8 mouse cellular contexts compared by ENCODE assay signal in the genomic region with DNA sequence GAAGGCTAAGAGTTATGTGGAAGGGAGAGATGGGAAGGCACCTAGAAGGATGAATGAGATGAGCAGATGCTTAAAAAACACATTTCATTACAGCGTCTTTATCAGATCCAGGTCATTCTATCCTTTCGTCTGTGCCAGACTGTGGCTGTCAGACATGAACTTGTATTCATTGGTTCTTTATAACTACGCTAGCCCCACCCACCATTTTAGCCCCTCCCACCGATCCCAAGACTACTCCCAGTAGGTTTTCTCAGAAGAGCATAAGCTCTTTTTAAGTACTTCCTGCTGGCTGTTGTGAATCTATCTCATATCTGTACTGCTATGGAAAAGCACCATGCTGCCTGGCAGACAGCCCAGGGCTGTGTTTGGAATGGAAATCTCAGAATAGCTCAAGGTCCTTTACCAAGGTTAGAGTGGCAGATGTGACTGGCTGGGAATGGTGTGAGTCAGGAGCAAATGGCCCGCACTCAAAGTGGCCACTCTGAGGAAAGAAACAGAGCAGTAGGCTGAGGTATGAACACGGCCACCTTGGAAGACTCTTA.
DNase-seq lines count a peak whose midpoint lies in the region; ATAC-seq and TF ChIP-seq lines count a peak whose summit lies in the region.

No protein-coding gene starts in this region.

- H3K4me1 ChIP-seq in forebrain, postnatal 0 days (ENCODE audit: insufficient read depth): no peaks in the 10 kb centered on the region
- H3K4me1 ChIP-seq in forebrain, embryonic 10.5 days: no peaks in the 10 kb centered on the region
- H3K4me1 ChIP-seq in stomach, postnatal 0 days (replicated peaks; ENCODE audit: control insufficient read depth, insufficient read depth): no peaks in the 10 kb centered on the region

- 89% methylated on average over 6 of the region's 6 CpGs for WGBS in forebrain, postnatal 0 days
- 90% methylated on average over 6 of the region's 6 CpGs for WGBS in forebrain, embryonic 10.5 days
- WGBS in stomach, postnatal 0 days: 73% methylated on average over 6 of the region's 6 CpGs

- no peaks in the 10 kb centered on the region for H3K36me3 ChIP-seq in forebrain, postnatal 0 days (ENCODE audit: insufficient read depth)
- no peaks in the 10 kb centered on the region for H3K36me3 ChIP-seq in forebrain, embryonic 10.5 days (replicated peaks)
- no peaks in the 10 kb centered on the region for H3K36me3 ChIP-seq in stomach, postnatal 0 days (ENCODE audit: control insufficient read depth, insufficient read depth, low read length)

- H3K9me3 ChIP-seq in forebrain, postnatal 0 days (ENCODE audit: low read length): no peaks in the 10 kb centered on the region
- no peaks in the 10 kb centered on the region for H3K9me3 ChIP-seq in forebrain, embryonic 10.5 days
- H3K9me3 ChIP-seq in stomach, postnatal 0 days (ENCODE audit: control insufficient read depth, low read length): no peaks in the 10 kb centered on the region

- TF ChIP-seq CTCF in forebrain, postnatal 0 days (IDR thresholded peaks at IDR 0.05; ENCODE audit: low read depth): no peak
- no peak for TF ChIP-seq CTCF in stomach, postnatal 0 days (IDR thresholded peaks at IDR 0.05; ENCODE audit: low read depth)

- no peak overlapping the region for H3K4me3 ChIP-seq in forebrain, postnatal 0 days (ENCODE audit: low read depth, low read length)
- H3K4me3 ChIP-seq in forebrain, embryonic 10.5 days: no peak overlapping the region
- no peak overlapping the region for H3K4me3 ChIP-seq in stomach, postnatal 0 days (ENCODE audit: low read depth, low read length)

- no peaks in the 10 kb centered on the region for H3K27me3 ChIP-seq in forebrain, postnatal 0 days (ENCODE audit: insufficient read depth, low read length)
- no peaks in the 10 kb centered on the region for H3K27me3 ChIP-seq in forebrain, embryonic 10.5 days (ENCODE audit: poor library complexity, severe bottlenecking)
- no peaks in the 10 kb centered on the region for H3K27me3 ChIP-seq in stomach, postnatal 0 days (ENCODE audit: control insufficient read depth, insufficient read depth, low read length)

- no peak; the same call in 1 of the 2 replicates for ATAC-seq in forebrain, postnatal 0 days
- ATAC-seq in stomach, postnatal 0 days (ENCODE audit: low FRiP score, low TSS enrichment): peak; percentile 74

- no peak overlapping the region for H3K4me2 ChIP-seq in forebrain, postnatal 0 days (ENCODE audit: low read depth)
- no peak overlapping the region for H3K4me2 ChIP-seq in stomach, postnatal 0 days (replicated peaks; ENCODE audit: low read depth)

- no peak for TF ChIP-seq EP300 in stomach, postnatal 0 days (optimal IDR thresholded peaks at IDR 0.05)

- DNase-seq in forebrain, postnatal 0 days: peak; percentile 11
- no peak for DNase-seq in forebrain, embryonic 10.5 days (ENCODE audit: extremely low spot score, low spot score)
- peak; percentile 67 for DNase-seq in ZHBTc4 (ENCODE audit: low read depth, low spot score)
- peak; percentile 32 for DNase-seq in heart, adult 8-10 months (ENCODE audit: low spot score)
- peak; percentile 14 to 53 for DNase-seq in left cerebral cortex, postnatal 10 days (ENCODE audit: extremely low spot score in 1 of 2, low spot score in 2 of 2)
- DNase-seq in stomach, postnatal 0 days (ENCODE audit: low spot score): peak; percentile 50
- no peak for DNase-seq in embryo, embryonic 10 days (ENCODE audit: low spot score)
- no peak for DNase-seq in thymus, postnatal 25 days

- no peak overlapping the region for H3K9ac ChIP-seq in forebrain, postnatal 0 days
- H3K9ac ChIP-seq in stomach, postnatal 0 days (ENCODE audit: low read length): no peak overlapping the region

- intact Hi-C loops in left cerebral cortex, postnatal 10 days (cut with DNase I): no loop called here

- H3K27ac ChIP-seq in forebrain, postnatal 0 days (ENCODE audit: low read depth, low read length): no peak overlapping the region
- H3K27ac ChIP-seq in forebrain, embryonic 10.5 days: no peak overlapping the region
- no peak overlapping the region for H3K27ac ChIP-seq in stomach, postnatal 0 days (replicated peaks)

Comparison
In these comparisons a context has a peak if more than half of its experiments do, and no peak if none do; other contexts are left out.
1. DNase-seq: peak in forebrain, postnatal 0 days (single experiment), ZHBTc4 (single experiment), heart, adult 8-10 months (single experiment), left cerebral cortex, postnatal 10 days (2 of 2) and stomach, postnatal 0 days (single experiment); none in forebrain, embryonic 10.5 days (single experiment), embryo, embryonic 10 days (single experiment) and thymus, postnatal 25 days (single experiment).